Mouse (Mus musculus) ES-Bruce4 (cell line): Measurements from ENCODE around the gene Ephb4.

ENCODE experiments used
- CTCF ChIP-seq: IDR thresholded peaks from one replicate; pipeline ENCODE4 v1.8.1; 2011; ENCODE audit warnings: low read depth, low read length
- EP300 ChIP-seq: IDR thresholded peaks from 2 replicates; pipeline ENCODE4 v1.6.1; 2011; ENCODE audit warnings: low read depth, low read length; ENCODE audit not compliant: insufficient read depth
- POLR2A ChIP-seq: IDR thresholded peaks from one replicate; pipeline ENCODE4 v1.8.1; 2011; ENCODE audit warnings: low read length; ENCODE audit not compliant: insufficient read depth

DNA sequence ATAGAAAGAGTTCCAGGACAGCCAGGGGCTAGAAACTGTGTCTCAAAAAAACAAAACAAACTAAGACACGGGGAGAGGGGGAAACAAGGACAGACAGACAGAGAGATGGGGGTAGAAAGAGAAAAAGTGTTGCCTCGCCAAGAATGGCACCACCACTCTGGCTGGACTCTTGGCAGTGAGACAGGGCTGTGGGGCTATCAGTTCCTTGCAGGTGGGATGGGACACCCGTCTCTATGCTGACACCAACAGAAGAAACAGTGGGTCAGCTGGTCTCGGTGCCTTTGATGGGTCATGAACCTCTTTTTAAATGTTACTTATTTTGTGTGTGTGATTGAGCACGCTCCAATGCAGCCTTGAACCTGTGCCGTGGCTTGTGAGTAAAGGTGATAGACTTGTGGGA lies 9.7 kb upstream of the Ephb4 start:
- no peak for TF ChIP-seq EP300
- no peak for TF ChIP-seq POLR2A
- TF ChIP-seq CTCF: no peak
